Mouse (Mus musculus) E14TG2a.4 (cell line): Measurements from ENCODE around the gene Chchd4.

ENCODE experiments used
- CTCF ChIP-seq: conservative IDR thresholded peaks from 2 replicates; pipeline ENCODE4 v1.5.1; 2014; ENCODE audit warnings: low read length
- NANOG ChIP-seq: IDR thresholded peaks from 2 replicates; pipeline ENCODE4 v1.6.1; 2014; ENCODE audit warnings: borderline replicate concordance, low read length, mixed read lengths

DNA sequence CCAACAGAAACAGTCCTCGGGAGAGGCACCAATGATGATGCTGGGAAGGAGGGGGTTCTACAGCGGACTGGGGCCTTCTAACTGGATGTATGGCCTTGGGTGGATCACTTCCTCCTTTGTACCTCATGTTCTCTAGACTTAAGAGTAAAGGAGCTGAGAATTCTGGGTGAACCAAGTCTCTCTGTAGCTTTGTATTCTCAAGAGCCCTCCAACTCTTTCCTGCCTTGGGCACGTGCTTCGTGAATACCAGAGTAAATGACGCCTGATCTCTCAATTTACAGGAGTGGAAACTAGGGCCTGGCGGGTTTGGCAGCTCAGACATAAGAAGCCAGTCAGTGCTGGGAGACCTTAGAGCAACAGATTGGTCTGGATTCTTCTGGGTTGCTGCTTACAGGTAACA, 1.0 kb downstream of the Chchd4 start:
- TF ChIP-seq CTCF (no peak), NANOG (no peak)
